Mouse (Mus musculus): ENCODE results near the gene Eif4g1.

Eif4g1 gene

DNA sequence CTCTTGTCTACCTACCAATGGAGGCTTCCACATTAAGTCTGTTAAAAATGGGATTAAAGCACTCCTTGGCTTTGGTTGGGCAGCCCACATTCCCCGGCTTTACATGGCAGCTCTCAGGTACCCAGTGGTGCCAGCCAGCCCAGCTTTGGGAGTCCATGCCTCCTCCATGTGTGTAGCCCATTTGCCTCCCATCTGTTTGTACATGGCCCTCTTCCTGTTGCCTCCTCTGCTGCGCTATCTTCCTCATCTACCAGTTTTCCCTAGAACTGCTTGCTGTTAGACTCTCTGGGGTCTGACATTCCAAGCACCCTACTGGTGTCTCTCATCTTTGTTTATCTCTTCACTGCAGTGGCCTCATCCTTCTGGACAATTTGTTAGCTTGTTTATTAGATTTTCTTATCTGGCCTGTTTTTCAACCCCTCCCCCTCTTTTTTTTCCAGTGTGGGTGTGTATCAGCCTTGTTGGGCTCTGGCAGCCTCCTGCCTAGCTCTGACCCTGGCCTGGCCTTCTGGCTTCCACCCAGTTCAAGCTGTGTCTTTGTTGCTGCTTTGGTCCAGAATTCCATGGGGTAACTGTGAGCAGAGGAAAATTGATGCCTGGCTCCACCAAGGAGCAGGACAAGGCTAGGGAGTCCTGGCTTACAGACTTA, 38.4 kb downstream of the Eif4g1 start:
- no peak for DNase-seq (ENCODE audit: low spot score in 2 of 2)

DNA sequence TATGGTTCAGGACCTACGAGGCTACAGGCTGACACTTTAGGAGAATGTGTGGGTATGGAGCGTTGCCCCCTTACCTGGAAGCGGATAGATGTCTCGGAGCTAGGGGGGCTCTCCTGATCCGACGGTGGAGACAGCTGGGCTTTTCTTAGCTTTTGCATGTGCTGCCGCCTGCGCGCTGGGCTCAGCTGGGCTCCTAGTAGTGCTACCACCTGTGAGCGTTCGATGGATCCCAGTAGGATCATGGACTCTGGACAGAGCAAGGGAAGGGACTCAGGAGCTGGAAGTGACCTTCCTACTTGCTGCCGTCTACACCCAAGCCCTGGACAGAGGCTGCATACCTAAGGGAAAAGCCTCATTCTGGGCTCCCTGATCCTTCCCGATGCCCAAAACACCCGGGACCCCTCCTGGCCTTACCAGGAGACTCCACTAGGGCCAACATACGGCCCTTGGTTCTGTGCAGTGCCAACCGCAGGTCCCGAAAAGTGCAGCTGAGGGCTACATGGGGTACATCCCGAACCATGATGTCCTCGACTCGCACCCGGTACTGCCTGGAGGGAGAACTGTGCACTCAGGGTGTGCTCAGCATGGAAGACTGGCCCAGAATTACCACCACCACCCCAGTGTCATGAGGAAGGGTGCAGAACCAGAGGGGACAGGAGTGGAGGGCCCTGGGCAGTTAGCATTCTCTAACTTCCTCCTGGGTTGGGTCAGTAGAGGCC, 40.3 kb downstream of the Eif4g1 start:
- no peak for DNase-seq (ENCODE audit: low spot score in 2 of 2)

DNA sequence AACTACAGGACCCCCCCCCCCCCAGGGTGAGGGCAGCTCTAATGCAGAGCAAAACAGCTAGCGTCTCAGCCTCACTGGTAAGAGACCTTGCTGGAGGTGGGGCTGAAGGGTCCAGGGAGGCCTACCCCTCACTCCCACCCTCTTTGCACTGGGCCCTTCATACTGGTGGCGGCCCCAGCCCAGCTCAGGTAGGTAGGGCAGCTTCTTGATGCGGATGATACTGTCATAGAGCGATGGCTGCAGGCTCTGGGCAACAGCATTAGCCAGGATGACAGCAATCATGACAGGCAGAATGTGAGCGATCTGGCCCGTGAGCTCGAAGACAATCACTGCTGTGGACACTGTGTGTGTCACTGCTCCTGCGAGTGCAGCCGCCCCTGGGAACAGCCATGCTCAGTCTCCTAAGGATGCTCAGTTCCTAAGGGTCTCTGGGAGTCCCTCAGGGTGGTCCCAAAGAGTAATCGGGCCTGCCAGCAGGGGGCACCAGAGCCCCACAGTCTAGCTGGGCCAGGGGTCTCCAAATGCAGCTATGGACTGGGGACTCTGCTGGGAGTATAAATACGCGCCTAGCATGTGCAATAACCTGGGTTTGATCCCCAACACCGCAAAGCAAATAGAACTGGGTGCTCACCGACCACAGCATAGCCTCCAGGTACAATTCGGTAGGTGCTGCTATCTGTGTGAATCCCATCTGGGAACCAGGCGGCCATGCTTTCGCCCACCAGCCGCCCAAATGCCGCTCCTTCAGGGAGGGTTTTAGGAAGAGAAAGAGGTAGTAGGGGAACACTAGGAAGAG, 41.0 kb downstream of the Eif4g1 start:
- DNase-seq (ENCODE audit: low spot score in 2 of 2) = no peak

DNA sequence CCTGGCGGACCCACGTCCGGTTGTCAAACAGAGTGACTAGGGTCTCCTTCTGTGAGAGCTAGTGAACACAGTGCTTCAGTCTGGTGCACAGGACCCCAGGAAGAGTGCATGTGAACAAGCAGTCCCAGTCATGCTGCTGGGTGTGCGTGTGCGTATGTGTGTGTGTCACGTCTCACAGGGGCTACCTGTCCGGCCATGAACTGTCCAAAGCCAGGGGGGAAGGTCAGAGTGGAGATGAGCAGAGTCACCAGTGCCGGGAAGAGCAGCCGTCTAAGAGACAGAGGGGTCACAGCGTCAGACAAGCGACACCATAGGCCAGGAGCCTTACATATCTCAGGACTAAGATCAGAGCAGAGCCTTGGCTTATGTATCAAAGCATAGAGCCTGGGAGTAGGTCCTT, 42.3 kb downstream of the Eif4g1 start:
- no peak for DNase-seq (ENCODE audit: low spot score in 2 of 2)

DNA sequence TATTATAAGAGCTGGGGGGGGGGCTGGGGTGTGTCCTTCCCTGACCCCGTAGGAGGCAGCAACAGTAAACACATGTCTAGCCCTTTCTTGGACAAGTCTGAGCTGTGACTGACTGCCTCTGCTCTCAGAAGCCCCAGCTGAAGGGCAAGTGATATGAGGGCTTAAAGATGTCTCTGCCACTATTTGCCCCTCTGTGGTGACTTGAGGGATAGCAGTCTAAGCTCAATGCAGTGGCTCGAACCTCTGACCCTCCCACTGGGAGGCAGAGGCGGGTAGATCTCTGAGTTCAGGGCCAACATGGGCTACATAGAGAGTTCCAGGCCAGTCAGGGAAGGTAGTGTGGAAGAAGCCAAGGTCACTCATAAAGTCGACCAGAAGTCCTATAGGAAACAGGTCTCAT, 42.7 kb downstream of the Eif4g1 start:
- no peak for DNase-seq (ENCODE audit: low spot score in 2 of 2)

DNA sequence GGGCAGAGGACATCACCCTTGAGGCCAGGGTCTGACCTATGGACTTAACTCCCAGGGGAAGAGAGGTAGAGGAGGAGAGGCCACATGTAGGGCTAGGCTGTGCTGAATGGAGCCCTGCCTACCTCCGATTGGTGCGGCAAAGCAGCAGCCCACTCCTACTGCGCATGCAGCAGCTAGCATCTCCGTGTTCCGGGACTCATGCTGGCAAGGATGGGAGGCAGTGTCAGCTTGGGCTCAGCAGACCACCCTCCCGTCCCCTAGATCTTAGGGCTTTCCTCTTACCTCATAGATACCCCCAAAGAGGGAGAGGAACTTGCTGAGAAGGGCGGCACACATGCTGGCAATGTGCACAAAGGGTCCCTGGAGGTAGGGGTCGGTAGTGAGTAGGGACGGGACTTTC, 44.1 kb downstream of the Eif4g1 start:
- no peak for DNase-seq (ENCODE audit: low spot score in 2 of 2)

DNA sequence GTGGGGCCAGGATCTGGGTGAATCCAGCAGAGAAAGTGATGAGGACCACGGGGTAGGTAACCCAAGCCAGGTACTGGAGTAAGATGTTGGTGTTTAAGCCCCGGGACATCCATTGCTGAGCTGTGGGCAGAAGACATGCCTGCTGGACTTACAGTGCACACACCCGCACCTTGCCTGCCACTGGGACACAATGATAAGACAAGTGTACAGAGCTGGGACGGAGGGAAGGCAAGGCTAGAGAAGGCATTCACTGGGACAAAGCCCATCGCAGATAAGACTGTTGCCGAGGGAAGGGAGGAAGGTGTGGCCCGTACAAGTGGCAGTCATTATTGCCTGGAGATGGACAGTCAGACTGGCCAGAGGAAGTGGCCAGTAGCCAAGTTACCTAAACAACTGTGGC, 44.8 kb downstream of the Eif4g1 start:
- no peak for DNase-seq (ENCODE audit: low spot score in 2 of 2)

DNA sequence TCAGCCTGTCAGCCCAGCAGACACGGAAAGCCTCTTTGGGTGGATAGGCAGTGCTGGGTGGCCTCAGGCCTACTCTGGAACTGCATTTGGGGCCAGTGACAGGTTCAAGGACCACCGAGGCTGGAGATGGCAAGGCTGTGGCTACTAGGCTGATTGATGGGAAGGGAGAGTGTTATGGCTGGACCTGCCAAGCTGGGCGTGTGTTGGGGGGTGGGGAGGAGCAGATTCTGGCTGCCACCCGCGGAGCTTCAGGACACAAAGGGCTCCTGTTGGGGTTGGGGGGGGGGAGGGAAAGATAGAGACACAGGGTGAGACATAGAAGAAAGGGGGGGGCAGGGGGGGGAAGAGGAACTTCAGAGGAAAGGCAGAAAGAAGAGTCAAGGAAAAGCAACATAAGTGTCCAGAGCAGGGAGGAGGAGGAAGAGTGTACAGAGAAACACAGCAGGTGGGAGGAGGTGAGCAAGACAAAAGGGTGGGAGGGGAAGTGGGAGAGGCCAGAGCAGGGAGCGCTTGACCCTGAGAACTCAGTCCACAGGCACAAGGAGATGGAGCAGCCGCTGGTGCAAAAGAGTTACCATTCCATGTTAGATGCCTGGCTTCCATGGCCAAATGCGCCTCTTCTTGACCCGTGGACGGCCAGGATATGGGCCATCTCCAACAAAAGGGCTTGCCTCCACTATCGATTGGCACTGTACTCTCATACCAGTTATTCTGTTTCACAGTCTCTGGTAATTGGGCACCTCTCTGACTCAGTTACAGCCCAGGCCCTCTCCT, 46.4 kb downstream of the Eif4g1 start:
- no peak for DNase-seq (ENCODE audit: low spot score in 2 of 2)

DNA sequence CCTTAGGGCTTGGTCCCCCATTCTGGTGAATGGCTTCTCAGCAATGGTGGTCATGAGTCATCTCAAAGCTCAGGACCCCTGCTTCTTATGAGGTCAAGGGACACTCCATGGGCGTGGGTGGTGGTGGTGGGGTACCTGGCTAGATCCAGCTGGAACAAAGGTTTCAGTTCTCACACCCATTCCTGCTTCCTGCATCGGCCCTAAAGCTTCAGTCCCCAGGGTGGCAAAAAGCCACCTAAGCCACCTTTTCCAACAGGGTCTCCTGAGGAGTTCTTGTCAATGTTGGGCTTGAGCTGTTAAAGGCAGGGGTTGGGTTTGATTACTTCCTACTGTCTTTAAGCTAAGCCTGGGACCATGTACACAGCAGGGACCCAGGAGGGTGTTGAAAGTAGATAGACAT, 47.0 kb downstream of the Eif4g1 start:
- DNase-seq (ENCODE audit: low spot score in 2 of 2) = no peak

DNA sequence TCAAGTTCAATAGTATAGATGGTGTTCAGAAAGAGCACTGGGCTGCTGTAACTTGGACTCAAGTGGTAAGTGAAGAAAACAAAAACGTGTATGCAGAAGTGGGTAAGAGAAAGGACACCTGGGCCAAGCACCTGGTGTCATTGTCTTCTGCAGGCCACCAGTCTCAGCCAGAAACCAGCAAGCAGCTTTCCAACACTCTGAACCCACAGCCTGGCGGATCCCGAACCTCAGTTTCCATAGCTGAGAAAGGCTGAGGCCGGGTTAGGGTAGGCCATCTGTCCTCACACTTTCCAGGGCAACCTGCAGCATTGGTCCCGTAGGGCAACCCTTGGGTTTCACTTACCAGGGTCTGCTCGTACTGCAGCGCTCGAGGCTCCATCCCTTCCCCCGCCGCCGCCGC, 47.5 kb downstream of the Eif4g1 start:
- no peak for DNase-seq (ENCODE audit: low spot score in 2 of 2)

DNA sequence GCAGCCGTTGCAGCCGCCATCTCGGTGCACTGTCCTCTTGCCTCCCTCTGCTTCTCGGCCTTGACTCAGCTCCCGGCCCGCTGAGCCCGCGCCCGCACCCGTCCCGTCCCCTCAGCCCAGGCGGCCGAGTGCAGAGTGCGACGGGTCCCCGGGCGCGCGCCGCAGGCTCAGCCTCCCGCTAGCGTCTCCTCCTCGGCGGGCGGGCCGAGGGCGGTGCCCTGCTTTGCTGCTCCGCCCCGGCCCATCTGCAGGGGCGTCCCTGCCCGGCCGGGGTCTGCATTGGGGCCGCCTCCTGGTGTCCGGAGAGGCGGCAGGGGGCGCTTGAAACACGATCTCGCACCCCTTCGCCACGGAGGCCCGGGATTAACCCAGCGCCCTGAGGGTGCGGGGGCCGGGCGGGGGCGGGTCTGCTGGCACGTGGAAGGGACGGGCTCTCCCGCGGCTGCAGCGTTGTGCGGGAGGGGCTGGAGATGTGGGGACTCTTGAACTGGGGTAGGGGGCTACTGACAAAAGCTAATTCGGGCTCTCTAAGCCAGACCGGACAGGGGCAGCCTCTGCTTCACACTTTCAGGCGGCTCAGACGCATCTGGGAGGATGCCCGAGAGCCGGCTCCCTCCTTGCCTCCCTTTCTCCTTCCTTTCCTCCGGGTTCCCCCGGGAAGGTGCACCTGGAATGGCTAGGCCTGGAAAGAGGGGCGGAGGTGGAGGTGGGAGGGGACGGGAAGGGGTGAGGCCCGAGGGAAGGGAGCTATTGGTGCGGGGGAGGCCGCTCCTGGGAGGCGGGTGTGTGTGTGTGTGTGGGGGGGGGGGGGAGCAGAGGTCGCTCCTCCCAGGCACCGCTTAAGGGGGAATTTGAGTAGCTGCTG, 48.1 kb downstream of the Eif4g1 start:
- peak; percentile 68 to 84 for DNase-seq (ENCODE audit: low spot score in 2 of 2)

DNA sequence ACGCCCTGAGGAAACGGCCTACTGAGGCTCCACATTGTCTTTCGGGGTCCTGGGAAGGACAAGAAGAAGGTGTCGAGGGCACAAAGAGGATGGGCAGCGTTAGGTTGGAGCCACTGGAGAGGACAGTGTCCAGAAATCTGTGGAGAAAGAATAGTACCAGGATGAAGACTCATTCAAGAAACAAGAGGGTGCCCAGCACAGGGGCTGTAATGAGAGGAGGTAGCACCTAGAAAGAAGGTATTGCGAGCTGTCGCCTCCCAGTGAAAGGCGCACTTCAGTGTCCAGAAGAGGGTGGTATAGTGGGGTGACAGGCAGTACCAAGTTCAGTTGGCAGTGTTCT, 48.7 kb downstream of the Eif4g1 start:
- no peak for DNase-seq (ENCODE audit: low spot score in 2 of 2)

DNA sequence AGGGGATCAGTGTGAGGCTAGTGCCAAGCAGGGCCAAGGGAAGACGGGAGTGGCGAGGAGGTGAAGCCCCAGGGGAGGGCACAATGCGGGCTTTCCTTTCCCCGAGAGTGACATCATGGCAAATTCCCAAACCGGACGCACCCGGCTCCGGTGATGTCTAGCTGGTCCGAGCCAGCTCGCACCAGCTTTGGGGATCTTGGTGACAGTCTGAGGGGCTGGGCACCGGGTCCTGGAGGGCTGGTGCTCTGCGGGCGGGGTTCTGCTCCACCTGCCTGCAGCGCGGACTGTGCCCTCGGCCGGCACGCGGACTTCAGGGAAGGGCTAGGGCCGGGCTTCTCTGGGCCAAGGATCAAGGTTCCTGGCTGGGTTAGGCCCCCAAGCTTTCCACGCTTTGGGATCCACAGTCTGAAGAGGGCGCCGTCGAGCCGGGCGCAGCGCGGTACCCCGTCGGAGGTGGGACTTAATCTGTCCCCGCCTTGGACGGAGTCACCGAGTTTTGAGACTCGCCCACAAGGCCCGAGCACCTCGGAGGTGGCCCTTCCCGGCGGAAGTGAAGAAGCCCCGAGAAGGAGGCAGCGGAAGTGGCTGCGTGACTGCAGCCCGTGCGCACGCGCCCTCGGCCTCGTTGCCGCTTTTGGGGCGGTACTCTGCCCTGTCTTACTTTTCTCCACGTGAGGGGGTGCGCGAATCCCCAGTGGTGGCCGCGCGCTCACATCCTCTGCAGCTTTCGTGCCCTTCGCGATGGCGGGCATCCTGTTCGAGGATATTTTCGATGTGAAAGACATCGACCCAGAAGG, 49.3 kb downstream of the Eif4g1 start, which contains the start of the genes Polr2h and Clcn2:
Gene Polr2h (plus strand): TSS at position 485 of the 797 bp plus-strand sequence.
Gene Clcn2 (minus strand): TSS at position 566 of the 797 bp plus-strand sequence.
- peak; percentile 96 to 98 for DNase-seq (ENCODE audit: low spot score in 2 of 2)

DNA sequence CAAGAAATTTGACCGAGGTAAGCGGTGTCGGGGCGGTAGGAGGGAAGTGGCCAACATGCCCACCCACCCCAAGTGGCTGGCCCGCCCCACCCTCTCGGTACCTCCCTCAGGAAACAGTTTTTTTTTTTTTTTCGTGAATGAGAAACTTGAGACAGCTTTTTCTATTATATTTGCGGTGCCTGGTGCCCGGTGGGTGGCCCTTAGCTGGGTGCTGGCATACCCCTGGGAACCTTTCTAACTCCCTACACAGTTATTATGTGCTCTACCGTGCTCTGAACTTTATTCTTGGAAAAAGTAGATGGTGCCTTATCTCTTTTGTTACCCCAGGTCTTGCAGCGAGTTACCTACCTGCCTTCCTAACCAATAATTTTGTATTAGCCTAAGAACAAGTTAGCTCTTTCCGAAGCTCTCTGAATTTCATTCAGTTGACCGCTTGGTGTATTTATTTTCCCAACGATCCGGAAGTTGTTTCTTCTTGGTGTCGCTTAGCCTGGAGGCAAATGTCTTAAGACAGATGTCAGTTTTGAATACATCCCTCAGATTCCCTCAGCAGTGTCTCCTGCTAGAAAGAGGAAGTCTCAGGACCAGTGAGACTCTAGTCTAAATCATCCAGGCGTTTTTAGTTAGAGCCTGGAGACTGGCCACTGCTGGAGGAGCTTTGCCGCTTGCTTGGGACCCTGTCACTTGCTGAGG, 50.0 kb downstream of the Eif4g1 start:
- DNase-seq (ENCODE audit: low spot score in 2 of 2) = no peak

DNA sequence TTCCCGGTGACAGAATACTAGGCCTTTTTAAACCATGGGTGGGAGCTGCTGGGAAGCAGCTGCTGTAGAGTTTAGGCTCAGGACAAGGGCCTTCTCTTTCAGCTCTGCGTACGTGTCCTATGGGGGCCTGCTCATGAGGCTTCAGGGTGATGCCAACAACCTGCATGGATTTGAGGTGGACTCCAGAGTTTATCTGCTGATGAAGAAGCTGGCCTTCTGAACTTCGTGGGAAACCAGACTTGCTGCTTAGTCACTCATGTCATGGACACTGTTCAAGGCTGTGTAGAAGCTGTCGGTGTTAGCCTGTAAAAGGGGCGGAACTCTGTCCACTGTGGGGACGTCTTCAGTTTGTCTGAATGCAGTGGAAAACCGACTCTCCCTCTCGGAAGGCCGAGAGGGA, 53.7 kb downstream of the Eif4g1 start:
- DNase-seq (ENCODE audit: low spot score in 2 of 2) = no peak

DNA sequence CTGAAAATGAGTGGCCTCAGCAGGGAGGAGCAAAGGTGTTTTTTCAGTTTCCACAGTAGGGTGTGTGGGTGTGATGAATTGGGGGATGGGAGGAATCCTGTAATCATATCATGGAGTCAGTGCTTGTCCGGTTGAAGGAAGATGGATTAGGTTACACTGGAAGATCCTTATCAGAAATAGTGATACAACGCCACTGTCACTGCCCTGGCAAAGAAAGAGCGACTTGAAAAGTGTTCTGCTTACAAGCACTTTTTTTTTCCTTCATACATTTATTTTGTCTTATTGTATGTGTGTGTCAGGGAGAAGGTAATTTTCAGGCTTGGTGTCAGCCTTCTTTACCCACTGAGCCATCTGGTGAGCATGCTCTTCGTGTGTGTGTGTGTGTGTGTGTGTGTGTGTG, 54.6 kb downstream of the Eif4g1 start:
- no peak for DNase-seq (ENCODE audit: low spot score in 2 of 2)

DNA sequence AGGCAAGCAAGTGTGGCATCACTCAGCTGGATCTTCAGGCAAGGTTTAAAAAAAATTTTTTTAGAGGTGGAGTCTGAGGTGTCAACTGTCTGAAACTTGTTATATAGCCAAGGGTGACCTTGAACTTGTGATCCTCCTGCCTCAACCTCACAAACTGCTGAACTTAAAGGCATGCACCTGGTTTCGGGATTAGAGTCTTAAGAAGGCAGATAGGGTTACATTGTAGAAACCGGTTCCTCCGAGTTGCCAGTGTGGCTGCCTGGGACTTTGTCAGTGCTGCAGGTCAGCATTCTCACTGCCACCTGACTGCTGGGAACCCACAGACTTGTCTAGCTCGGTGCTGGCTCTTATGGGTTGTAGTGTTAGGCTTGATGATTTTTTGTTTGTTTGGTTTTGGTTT, 55.1 kb downstream of the Eif4g1 start:
- no peak for DNase-seq (ENCODE audit: low spot score in 2 of 2)

DNA sequence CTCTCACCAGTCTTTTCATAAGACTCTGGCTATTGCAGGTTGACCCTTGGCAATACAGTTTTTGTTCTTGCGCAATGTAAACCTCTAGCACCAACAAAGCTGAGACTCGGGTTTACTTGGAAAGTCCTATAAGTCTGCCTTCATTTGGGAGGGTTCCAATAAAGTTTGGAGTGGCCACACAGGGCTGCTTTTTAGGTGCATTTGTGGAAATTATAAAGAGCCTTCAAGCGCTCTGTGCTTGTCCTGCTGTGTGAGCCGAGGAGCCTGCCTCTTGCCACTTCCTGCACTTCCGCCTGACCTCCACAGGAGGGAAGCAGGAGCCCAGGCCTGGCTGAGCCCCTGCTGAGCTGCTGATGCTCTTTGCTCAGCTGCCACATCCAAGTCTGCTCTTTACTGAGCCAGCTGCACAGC, 56.2 kb downstream of the Eif4g1 start:
- DNase-seq (ENCODE audit: low spot score in 2 of 2) = peak; percentile 22 to 52

DNA sequence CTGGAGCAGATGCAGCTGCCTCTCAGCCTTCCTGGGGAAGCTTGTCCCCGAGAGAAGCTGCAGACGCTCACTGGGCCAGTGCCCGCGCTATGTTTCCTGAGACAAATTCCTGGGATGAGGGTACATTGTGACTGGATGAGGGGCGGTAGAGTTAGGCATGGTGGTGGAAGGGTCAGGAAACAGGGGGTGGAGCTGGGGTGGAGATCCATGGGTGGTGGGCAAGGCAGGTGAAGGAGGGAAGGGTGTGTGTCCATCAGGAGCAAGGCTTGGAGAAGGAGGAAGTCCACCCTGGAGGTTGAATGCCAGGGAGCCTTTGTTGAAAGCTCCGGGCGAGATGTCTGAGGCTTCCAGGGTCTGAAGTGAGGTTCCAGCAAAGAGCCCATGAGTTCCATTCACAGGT, 57.2 kb downstream of the Eif4g1 start:
- no peak for DNase-seq (ENCODE audit: low spot score in 2 of 2)

DNA sequence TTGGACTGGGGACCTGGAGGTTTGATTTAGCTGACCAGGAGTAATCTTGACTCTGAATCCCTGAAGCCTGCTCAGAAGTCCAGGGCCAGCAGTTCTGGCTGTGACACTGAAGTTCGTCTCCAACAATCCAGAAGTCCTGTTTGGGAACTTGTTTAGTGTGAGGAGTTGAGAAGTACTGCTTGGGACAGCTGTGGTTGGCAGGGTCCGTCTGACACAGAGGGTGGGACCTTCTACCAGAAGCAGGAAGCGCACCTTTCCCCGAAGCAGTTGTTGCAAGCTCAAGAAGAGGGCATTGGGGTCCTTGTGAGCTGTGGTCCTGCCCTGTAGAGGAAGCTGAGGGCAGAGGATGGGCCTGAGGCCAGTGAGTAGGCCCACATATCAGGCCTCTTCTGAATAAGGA, 57.6 kb downstream of the Eif4g1 start:
- no peak for DNase-seq (ENCODE audit: low spot score in 2 of 2)

Data from urinary bladder, adult 18-20 months (tissue).